Mouse (Mus musculus) testis, postnatal 14 days (tissue): Measurements from ENCODE around the gene Padi6.

ENCODE experiments used
- DNase-seq: peaks from one replicate; pipeline ENCODE4 v3.0.0; 2021; ENCODE audit warnings: low spot score

The Padi6 gene

GRCm38 (mm10) chr4:140708297-140708927, 34.0 kb downstream of the Padi6 start:
- no peak for DNase-seq

GRCm38 (mm10) chr4:140707615-140708014, 34.8 kb downstream of the Padi6 start:
- DNase-seq, result no peak

- DNase-seq, result no peak
These were observed 38.3 kb downstream of the Padi6 start for GRCm38 (mm10) chr4:140704166-140704565.

- DNase-seq, result no peak
These were observed 38.8 kb downstream of the Padi6 start for GRCm38 (mm10) chr4:140703636-140704035.

DNA sequence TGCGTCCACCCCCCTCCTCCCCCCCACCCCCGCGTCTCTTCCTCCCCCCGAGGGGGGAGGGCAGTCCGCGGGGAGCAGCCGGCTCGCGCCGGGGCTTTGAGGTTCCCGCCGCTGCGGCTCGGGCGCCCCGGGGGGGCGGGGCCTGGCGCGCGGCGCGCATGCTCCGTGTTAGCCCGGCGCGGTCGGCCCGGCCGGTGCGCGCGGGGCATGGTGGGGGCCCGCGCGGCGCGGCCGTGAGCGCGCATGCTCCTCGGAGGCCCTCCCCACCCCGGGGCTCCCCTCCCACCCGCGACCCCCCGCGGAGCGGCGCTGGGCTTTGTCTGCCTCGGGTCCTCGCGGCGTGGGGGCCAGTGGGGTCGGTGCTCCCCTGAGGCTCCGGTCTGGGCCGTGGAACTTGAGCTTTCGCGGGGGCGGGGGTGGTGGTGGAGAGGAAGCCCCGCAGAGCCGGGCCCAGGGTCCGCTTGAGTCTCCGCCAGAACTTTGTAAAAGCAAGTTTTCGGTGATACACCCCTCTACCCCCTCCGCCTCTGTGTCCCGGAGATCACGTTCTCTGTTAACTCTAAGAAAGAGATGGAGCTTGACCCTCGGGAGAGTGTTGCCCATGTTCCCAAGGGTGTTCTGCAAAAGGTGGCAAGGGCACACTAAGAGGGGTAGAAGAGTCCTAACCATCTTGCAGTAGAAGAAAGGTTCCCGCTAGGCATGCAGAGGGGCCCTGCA, 39.7 kb downstream of the Padi6 start:
- peak; percentile 86 for DNase-seq

GRCm38 (mm10) chr4:140701716-140702561, 40.5 kb downstream of the Padi6 start:
- peak; percentile 44 for DNase-seq

GRCm38 (mm10) chr4:140701049-140701715, 41.3 kb downstream of the Padi6 start:
- peak; percentile 82 for DNase-seq

DNA sequence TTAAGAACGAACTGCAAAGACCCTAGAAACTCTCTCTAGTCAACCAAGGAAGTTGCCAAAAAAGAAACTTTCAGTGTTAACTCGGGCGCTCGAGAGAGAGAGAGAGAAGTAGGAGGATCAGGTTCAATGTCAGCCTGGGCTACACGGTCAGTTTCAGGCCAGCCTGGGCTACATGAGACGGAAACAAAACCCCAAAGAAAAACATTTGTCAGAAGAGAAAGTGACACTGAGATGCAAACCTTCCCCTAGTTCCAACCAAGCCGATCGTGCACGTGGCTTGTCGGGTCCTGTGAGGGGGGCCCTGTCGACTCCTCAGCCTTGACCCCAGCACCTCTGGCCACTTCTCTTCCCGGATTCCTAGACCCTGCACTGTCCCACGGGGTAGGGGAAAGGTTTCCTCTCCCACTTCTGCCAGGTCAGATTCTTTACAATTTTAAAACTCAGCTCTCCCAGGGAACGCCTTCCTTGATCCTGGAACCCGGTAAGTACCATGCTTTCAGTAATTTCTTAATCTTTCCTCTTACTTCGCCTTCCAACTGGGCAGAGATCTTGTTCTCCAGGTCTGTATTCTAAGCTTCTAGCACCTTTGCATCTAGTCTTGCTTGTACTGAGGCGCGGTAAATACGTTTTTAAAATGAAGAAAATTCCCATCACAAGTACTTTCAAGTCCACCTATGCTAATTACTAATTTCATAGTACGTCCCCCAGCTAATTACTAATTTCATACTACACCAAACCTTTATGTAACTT, 42.0 kb downstream of the Padi6 start, which contains the start of gene Rcc2:
Rcc2 (plus strand) TSS at position 273 of the 750 bp plus-strand sequence.
- no peak for DNase-seq

GRCm38 (mm10) chr4:140699441-140700127, 42.9 kb downstream of the Padi6 start:
- peak; percentile 63 for DNase-seq

DNA sequence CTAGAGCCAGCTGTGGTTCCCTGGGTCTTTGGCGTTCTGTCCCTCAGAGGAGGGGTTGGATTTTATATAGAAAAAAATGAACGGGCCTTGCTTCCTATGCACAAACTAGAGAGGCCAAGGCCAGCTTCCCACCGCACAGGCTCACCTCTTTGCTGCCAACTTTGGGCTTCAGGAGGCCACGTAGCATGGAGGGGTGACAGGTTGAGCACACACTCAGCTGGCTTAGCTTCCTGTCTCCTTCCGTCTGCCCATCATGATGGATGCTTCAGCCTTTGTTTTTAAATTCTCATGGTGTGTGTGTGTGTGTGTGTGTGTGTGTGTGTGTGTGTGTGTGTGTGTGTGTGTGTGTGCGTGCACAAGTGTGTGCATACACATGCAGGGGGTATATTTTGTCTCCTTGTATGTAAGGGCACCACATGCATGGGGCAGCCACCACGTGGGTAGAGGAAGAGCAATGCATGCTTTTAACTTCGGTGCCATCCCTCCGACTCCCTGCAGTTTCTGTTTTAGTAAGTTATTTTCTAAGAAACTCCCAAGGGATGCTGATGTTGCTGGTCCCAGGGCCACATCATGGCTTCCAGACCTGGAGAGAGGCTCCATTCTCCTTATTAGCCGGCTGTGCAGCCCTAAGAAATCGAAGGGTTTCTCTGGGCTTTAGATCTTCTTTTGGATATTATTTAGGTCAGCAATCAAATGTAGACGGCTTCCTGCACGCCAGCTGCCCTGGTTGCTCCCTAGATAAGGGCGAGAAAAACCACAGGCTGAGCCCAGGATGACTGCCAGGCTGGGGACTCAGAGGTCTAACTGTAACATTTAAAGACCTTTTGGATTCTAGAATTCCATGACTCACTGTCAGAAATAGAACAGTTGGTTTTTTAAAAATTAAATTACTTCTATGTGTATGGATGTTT, 46.5 kb downstream of the Padi6 start:
- no peak for DNase-seq

DNA sequence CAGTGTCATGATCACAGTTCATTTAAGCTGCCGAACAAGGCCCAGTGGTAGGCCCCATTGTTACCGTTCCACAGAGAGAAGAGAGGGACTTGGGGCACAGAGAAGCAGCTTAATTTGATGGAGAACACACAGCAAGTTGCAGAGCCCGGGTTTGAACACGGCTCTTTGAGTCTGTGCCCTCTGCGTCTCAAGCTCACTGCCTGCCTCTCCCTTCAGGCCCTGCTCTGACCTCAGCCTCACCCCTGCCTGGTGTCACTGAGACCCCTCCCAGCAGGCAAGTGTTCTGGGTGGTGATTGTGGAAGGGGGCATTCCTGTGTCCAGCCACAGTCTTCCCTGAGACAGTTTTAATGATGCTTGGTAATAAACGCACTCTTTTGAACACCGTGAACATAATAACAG, 47.3 kb downstream of the Padi6 start:
- DNase-seq, result no peak

- no peak for DNase-seq
These were observed 47.8 kb downstream of the Padi6 start for GRCm38 (mm10) chr4:140694551-140695060.

- no peak for DNase-seq
These were observed 48.9 kb downstream of the Padi6 start for GRCm38 (mm10) chr4:140693513-140693912.

DNA sequence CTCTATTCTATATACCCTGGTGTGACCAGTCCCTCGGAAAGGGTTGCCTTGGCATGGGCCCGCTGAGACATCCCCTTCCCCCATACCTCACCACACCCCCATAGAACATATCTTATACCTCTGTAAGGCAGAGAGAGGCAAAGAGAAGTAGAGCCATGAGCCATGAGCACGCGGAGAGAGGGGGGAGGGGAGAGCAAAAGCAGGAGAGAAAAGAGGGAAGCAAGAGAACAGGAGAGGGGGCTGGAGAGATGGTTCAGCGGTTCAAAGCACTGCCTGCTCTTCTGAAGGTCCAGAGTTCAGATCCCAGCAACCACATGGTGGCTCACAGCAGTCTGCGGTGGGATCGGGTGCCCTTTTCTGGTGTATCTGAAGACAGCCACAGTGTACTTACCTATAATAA, 51.0 kb downstream of the Padi6 start:
- no peak for DNase-seq

- DNase-seq, result no peak
These were observed 52.4 kb downstream of the Padi6 start for GRCm38 (mm10) chr4:140689873-140690655.

- no peak for DNase-seq
These were observed 53.5 kb downstream of the Padi6 start for GRCm38 (mm10) chr4:140688826-140689425.

DNA sequence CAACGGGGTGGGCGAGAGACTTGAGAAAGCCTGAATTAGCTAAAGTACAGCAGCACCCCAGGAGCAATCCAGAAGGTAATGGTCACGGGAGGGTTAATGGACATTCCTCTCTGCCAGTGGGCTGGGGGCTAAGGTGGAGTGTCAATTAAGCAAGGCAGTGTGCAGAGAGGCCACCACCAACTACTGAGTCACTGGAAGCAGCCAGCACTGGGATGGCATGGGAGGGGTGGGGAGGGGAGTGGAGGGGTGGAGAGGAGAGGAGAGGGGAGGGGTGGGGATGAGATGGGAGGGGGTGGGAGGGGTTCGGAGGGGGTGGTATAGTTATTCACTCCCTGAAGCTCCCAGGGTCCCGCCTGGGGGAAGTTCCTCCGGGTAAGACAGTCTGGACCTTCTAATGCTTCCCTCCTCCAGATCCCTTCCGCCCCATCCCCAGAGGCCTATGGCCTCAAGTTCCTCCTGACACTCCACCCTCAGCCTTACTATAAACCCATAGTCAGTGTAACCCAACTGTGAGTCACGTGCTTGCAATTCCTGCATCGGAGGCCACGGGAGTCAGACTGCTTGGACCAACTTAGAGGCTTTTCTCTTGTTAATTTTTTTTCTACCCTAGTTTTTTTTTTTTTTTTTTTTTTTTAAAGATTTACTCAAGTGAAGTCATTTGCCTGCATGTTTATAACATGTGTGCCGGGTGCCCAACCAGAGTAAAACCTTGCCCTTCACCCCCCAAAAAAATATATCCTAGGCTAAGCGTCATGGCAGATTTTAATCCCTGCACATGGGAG, 54.2 kb downstream of the Padi6 start:
- no peak for DNase-seq
